Mouse (Mus musculus) heart, adult 2 months (tissue): ENCODE measurements at regions not wholly inside any gene's neighbourhood (a gene's known extent, or its start where the extent isn't known, plus 50 kb on each side); places are given as distances from the start of the nearest gene placed in this dataset.

Source experiments
- CTCF ChIP-seq: fragments of 200-600 bp; IDR thresholded peaks from 2 replicates; pipeline ENCODE4 v1.8.1; 2022; ENCODE audit warnings: antibody characterized with exemption, mild to moderate bottlenecking, moderate library complexity
- EP300 ChIP-seq: fragments of 200-500 bp; IDR thresholded peaks from 2 replicates; pipeline ENCODE4 v1.6.1; 2011; ENCODE audit warnings: low read depth, low read length, control low read depth; ENCODE audit not compliant: insufficient read depth
- POLR2A ChIP-seq: fragments of 200-500 bp; IDR thresholded peaks from 2 replicates; pipeline ENCODE4 v1.6.1; 2011; ENCODE audit warnings: mild to moderate bottlenecking, low read depth, low read length, control low read depth; ENCODE audit not compliant: insufficient read depth

DNA sequence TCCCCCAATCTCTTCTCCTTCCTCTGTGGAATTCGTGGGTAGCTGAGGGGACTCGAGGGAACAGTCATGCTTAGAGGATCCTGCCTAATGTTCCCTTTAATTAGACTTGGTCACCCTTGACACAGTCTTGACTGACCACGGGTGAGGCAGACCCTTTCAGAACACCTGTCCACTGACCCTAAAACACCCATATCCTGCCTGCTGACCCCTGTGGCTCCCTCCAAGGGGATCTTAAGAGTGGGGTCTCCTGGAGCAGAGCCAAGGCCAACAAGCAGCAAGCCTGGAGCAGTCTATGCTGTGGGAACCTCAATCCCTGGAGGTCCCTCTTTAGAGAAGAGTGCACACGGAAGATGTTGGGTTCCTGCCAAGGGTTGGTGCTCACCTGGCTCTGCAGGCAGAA is 89.5 kb downstream of the 1810010D01Rik start:
- no peak for TF ChIP-seq CTCF
- TF ChIP-seq EP300 = no peak
- no peak for TF ChIP-seq POLR2A
